Comparison of ENCODE assay signal across 7 mouse cellular contexts in the genomic region with DNA sequence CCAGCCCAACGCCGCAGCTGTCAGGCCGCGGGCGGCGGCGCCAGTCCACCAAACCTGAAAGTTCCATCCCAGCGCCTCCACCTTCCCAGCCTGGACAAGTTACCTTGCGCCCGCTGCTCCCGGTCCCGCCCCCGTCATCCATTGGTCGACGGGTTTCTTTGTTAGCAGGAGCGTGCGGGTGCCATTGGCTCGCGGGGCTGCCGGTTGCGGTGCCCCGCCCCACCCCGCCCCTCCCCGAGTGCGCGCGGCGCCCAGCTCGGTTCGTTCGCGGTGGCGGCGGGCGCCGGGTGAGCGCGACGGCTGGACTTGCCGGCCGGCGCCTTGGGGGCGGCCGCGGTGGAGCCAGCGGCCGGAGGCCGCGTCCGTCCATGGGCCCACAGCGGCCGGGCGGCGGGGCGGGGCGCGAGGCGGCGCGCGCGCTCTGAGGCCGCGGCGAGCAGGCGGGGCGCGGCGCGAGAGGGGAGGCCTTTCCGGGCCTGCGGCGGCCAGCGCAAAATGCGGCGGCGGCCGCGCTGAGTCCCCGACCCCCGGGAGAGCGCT. TPM values are rescaled to one million over a fixed set of nuclear protein-coding genes. Genes with fewer than 3 reads are reported as not detected.
A peak's percentile ranks its signal among the peaks of the same experiment; 100 is the strongest.
DNase-seq lines count a peak whose midpoint lies in the region; ATAC-seq and TF ChIP-seq lines count a peak whose summit lies in the region.

No protein-coding gene starts in this region.

- H3K4me2 ChIP-seq in intestine, postnatal 0 days (replicated peaks; ENCODE audit: low read depth): peak overlapping the region; percentile 84
- peak overlapping the region; percentile 92 for H3K4me2 ChIP-seq in midbrain, embryonic 12.5 days (replicated peaks)

- DNase-seq in adrenal gland, postnatal 10 days: peak; percentile 98
- DNase-seq in embryonic facial prominence, embryonic 10.5 days (ENCODE audit: low spot score): peak; percentile 98
- DNase-seq in gonadal fat pad, adult 2 months (ENCODE audit: low read depth): peak; percentile 67
- peak; percentile 98 for DNase-seq in left cerebral cortex, postnatal 4 days

- H3K4me3 ChIP-seq in embryonic facial prominence, embryonic 10.5 days: peak overlapping the region; percentile 80
- peak overlapping the region; percentile 69 for H3K4me3 ChIP-seq in intestine, postnatal 0 days (ENCODE audit: low read depth, low read length)
- H3K4me3 ChIP-seq in midbrain, embryonic 12.5 days: peak overlapping the region; percentile 69
- H3K4me3 ChIP-seq in small intestine, adult 2 months (ENCODE audit: low read depth, low read length): peak overlapping the region; percentile 73

- H3K27ac ChIP-seq in embryonic facial prominence, embryonic 10.5 days (replicated peaks): peak overlapping the region; percentile 92
- peak overlapping the region; percentile 92 for H3K27ac ChIP-seq in intestine, postnatal 0 days (ENCODE audit: low read depth, low read length)
- peak overlapping the region; percentile 78 for H3K27ac ChIP-seq in midbrain, embryonic 12.5 days (replicated peaks)
- peak overlapping the region; percentile 84 for H3K27ac ChIP-seq in small intestine, adult 2 months (ENCODE audit: insufficient read depth, low read depth, low read length)

- ATAC-seq in intestine, postnatal 0 days: peak; percentile 98
- ATAC-seq in midbrain, embryonic 12.5 days (ENCODE audit: low FRiP score, low read depth): peak; percentile 99

- TF ChIP-seq POLR2A in small intestine, adult 2 months (IDR thresholded peaks at IDR 0.05; ENCODE audit: low read depth, low read length): peak; percentile 92

- H3K9ac ChIP-seq in intestine, postnatal 0 days (ENCODE audit: low read depth, low read length): peak overlapping the region; percentile 83
- peak overlapping the region; percentile 88 for H3K9ac ChIP-seq in midbrain, embryonic 12.5 days (replicated peaks)

- peaks cover 9% of the 10 kb centered on the region for H3K36me3 ChIP-seq in embryonic facial prominence, embryonic 10.5 days (replicated peaks)
- no peaks in the 10 kb centered on the region for H3K36me3 ChIP-seq in intestine, postnatal 0 days (ENCODE audit: control insufficient read depth, insufficient read depth)
- no peaks in the 10 kb centered on the region for H3K36me3 ChIP-seq in midbrain, embryonic 12.5 days
- no peaks in the 10 kb centered on the region for H3K36me3 ChIP-seq in small intestine, adult 2 months (ENCODE audit: control insufficient read depth, insufficient read depth, low read length)

- H3K4me1 ChIP-seq in embryonic facial prominence, embryonic 10.5 days: peaks cover 47% of the 10 kb centered on the region
- H3K4me1 ChIP-seq in intestine, postnatal 0 days (replicated peaks; ENCODE audit: control insufficient read depth, insufficient read depth, low read length): peaks cover 5% of the 10 kb centered on the region
- H3K4me1 ChIP-seq in midbrain, embryonic 12.5 days: peaks cover 34% of the 10 kb centered on the region
- H3K4me1 ChIP-seq in small intestine, adult 2 months (ENCODE audit: control insufficient read depth, insufficient read depth, insufficient read length, low read length): peaks cover 16% of the 10 kb centered on the region; the same call in 1 of the 2 replicates

- WGBS in embryonic facial prominence, embryonic 10.5 days: 3% methylated on average over 82 of the region's 82 CpGs
- under 1% methylated on average over 45 of the region's 82 CpGs for WGBS in intestine, postnatal 0 days
- WGBS in midbrain, embryonic 12.5 days: under 1% methylated on average over 44 of the region's 82 CpGs
- 1% methylated on average over 80 of the region's 82 CpGs for WGBS in small intestine, adult 2 months

- no peak for TF ChIP-seq CTCF in intestine, postnatal 0 days (IDR thresholded peaks at IDR 0.05; ENCODE audit: low read depth)
- no peak for TF ChIP-seq CTCF in small intestine, adult 2 months (IDR thresholded peaks at IDR 0.05; ENCODE audit: extremely low read depth, insufficient read length, insufficient replicate concordance, low read depth, low read length)

- intact Hi-C loops in left cerebral cortex, postnatal 4 days (cut with DNase I): loop anchor here (10.0 kb wide), 1 partner anchor 62 kb away; no protein-coding TSS in a partner anchor

- H3K9me3 ChIP-seq in embryonic facial prominence, embryonic 10.5 days: no peaks in the 10 kb centered on the region
- H3K9me3 ChIP-seq in intestine, postnatal 0 days (ENCODE audit: control insufficient read depth): no peaks in the 10 kb centered on the region
- H3K9me3 ChIP-seq in midbrain, embryonic 12.5 days: no peaks in the 10 kb centered on the region

- H3K27me3 ChIP-seq in embryonic facial prominence, embryonic 10.5 days (replicated peaks; ENCODE audit: low read depth, poor library complexity, severe bottlenecking): peaks cover 11% of the 10 kb centered on the region
- no peaks in the 10 kb centered on the region for H3K27me3 ChIP-seq in intestine, postnatal 0 days (replicated peaks; ENCODE audit: control insufficient read depth, insufficient read depth, low read length)
- peaks cover 8% of the 10 kb centered on the region; the same call in 1 of the 2 replicates for H3K27me3 ChIP-seq in midbrain, embryonic 12.5 days
- H3K27me3 ChIP-seq in small intestine, adult 2 months (ENCODE audit: control insufficient read depth, insufficient read depth, low read length): no peaks in the 10 kb centered on the region

RNA-seq across cellular contexts. Expression of a gene that starts 1.2 kb away (rescaled TPM):
- 100 to 1,000 TPM; 216 to 263 TPM for total RNA-seq in adrenal gland, postnatal 10 days (2021)
- polyA plus RNA-seq in embryonic facial prominence, embryonic 10.5 days (2016; fragmentation: Nextera tagmentation; extraction: Ambion mirVana): 40.8 and 49.9 TPM in 2 replicates
- polyA plus RNA-seq in gonadal fat pad, adult 2 months (2012; rRNA removed): 127 and 130 TPM in 2 replicates
- 27.8 and 32.6 TPM in 2 replicates for polyA plus RNA-seq in intestine, postnatal 0 days (2015; fragmentation: Nextera tagmentation; extraction: Ambion mirVana)
- 100 to 1,000 TPM; 270 to 281 TPM for total RNA-seq in left cerebral cortex, postnatal 4 days (2021)
- polyA plus RNA-seq in midbrain, embryonic 12.5 days (2016; fragmentation: Nextera tagmentation; extraction: Ambion mirVana): 73.0 and 75.6 TPM in 2 replicates
- 38.8 and 76.4 TPM in 2 replicates for polyA plus RNA-seq in small intestine, adult 2 months (2012; rRNA removed)

Comparison
In these comparisons a context has a peak if more than half of its experiments do, and no peak if none do; other contexts are left out.
1. Peak in every context shown above with its lines: DNase-seq, ATAC-seq, H3K4me3 ChIP-seq and H3K27ac ChIP-seq.